Mouse (Mus musculus) kidney, embryonic 14.5 days (tissue): ENCODE results near the gene Prr3. TPM values are rescaled to one million over a fixed set of nuclear protein-coding genes. Genes with fewer than 3 reads are reported as not detected.

Source experiments
- ATAC-seq: fragments of 200-750 bp; cut with Nextera tagmentation; 2 replicates; pipeline ENCODE4 v1.8.0; 2017; ENCODE audit warnings: moderate number of reproducible peaks, mild to moderate bottlenecking, moderate TSS enrichment, moderate library complexity; ENCODE audit not compliant: low FRiP score, low TSS enrichment
- H3K27ac ChIP-seq: fragments of 300-500 bp; sonication (generic); 2 replicates; pipeline ENCODE4 v1.5.1; 2014; ENCODE audit warnings: low read depth, mild to moderate bottlenecking, low read length, moderate library complexity, mixed read lengths
- H3K27me3 ChIP-seq: fragments of 300-500 bp; sonication (generic); 2 replicates; pipeline ENCODE4 v1.6.1; 2014; ENCODE audit warnings: mild to moderate bottlenecking, low read length; ENCODE audit not compliant: control insufficient read depth, insufficient read depth
- H3K36me3 ChIP-seq: fragments of 300-500 bp; sonication (generic); 2 replicates; pipeline ENCODE4 v1.6.1; 2014; ENCODE audit warnings: low read length, mixed read lengths; ENCODE audit not compliant: control insufficient read depth, insufficient read depth
- H3K4me1 ChIP-seq: fragments of 300-500 bp; sonication (generic); 2 replicates; pipeline ENCODE4 v1.6.1; 2014; ENCODE audit warnings: low read length, mixed read lengths; ENCODE audit not compliant: control insufficient read depth, insufficient read depth
- H3K4me2 ChIP-seq: fragments of 300-500 bp; sonication (generic); replicated peaks from 2 replicates; pipeline ENCODE4 v1.6.1; 2014; ENCODE audit warnings: low read depth, mild to moderate bottlenecking, low read length
- H3K4me3 ChIP-seq: fragments of 300-500 bp; sonication (generic); 2 replicates; pipeline ENCODE4 v1.5.1; 2014; ENCODE audit warnings: mild to moderate bottlenecking, low read length
- H3K9ac ChIP-seq: fragments of 300-500 bp; sonication (generic); 2 replicates; pipeline ENCODE4 v1.6.1; 2014; ENCODE audit warnings: low read depth, mild to moderate bottlenecking, low read length, moderate library complexity
- H3K9me3 ChIP-seq: fragments of 300-500 bp; sonication (generic); 2 replicates; pipeline ENCODE4 v1.6.1; 2016; ENCODE audit warnings: low read length; ENCODE audit not compliant: control insufficient read depth
- WGBS: fragments of 180-500 bp; shearing (Covaris S2); extraction: QIAGEN DNeasy Blood & Tissue Kit; methylation state at CpG from one replicate; pipeline ENCODE4 v1.1.7; 2014; 5-methylcytosine and 5-hydroxymethylcytosine counted together
- polyA plus RNA-seq: library from polyadenylated mRNA; unstranded; fragments of >200 nt; fragmentation: Nextera tagmentation; extraction: Ambion mirVana; gene quantifications from 2 replicates; pipeline ENCODE4 v1.2.1, GENCODE M21; 2014

Gene Prr3
- polyA plus RNA-seq, 1 experiment from 2014 or later, result 40.1 TPM

- no peak overlapping the region for H3K4me3 ChIP-seq
- H3K27me3 ChIP-seq, result no peaks in the 10 kb centered on the region
- 88% methylated on average over 12 of the region's 12 CpGs for WGBS
- no peak overlapping the region for H3K4me2 ChIP-seq
- H3K27ac ChIP-seq, result no peak overlapping the region
- H3K4me1 ChIP-seq, result no peaks in the 10 kb centered on the region
- H3K36me3 ChIP-seq, result no peaks in the 10 kb centered on the region
- peaks cover 4% of the 10 kb centered on the region; the same call in 1 of the 2 replicates for H3K9me3 ChIP-seq
- ATAC-seq, result no peak
- no peak overlapping the region for H3K9ac ChIP-seq
Measured at GRCm38 (mm10) chr17:36001121-36001897, 21.3 kb upstream of the Prr3 start.

GRCm38 (mm10) chr17:36000349-36000748 lies 20.3 kb upstream of the Prr3 start:
- Histone ChIP-seq H3K4me1 (0 out of 2 replicates have a peak, but pooled peaks cover 4% of the 10 kb centered on the region), H3K4me2 (no peak overlapping the region), H3K4me3 (no peak overlapping the region), H3K9me3 (no peaks in the 10 kb centered on the region), H3K27me3 (no peaks in the 10 kb centered on the region), H3K27ac (no peak overlapping the region), H3K36me3 (no peaks in the 10 kb centered on the region), H3K9ac (no peak overlapping the region)
- no peak for ATAC-seq
- WGBS, result 77% methylated on average over 4 of the region's 4 CpGs

GRCm38 (mm10) chr17:35999356-35999755 lies 19.3 kb upstream of the Prr3 start:
- Histone ChIP-seq H3K27ac (no peak overlapping the region), H3K4me3 (no peak overlapping the region), H3K36me3 (no peaks in the 10 kb centered on the region), H3K4me2 (no peak overlapping the region), H3K9me3 (no peaks in the 10 kb centered on the region), H3K9ac (no peak overlapping the region), H3K27me3 (no peaks in the 10 kb centered on the region), H3K4me1 (0 out of 2 replicates have a peak, but pooled peaks cover 5% of the 10 kb centered on the region)
- no peak for ATAC-seq
- 87% methylated on average over 7 of the region's 7 CpGs for WGBS

- WGBS, result 91% methylated on average over 6 of the region's 6 CpGs
- no peak overlapping the region for H3K9ac ChIP-seq
- H3K27me3 ChIP-seq, result no peaks in the 10 kb centered on the region
- H3K27ac ChIP-seq, result no peak overlapping the region
- 0 out of 2 replicates have a peak, but pooled peaks cover 5% of the 10 kb centered on the region for H3K4me1 ChIP-seq
- H3K9me3 ChIP-seq, result no peaks in the 10 kb centered on the region
- ATAC-seq, result no peak
- no peaks in the 10 kb centered on the region for H3K36me3 ChIP-seq
- no peak overlapping the region for H3K4me2 ChIP-seq
- H3K4me3 ChIP-seq, result no peak overlapping the region
Measured at GRCm38 (mm10) chr17:35998545-35999305, 18.7 kb upstream of the Prr3 start.

- ATAC-seq, result no peak
- Histone ChIP-seq H3K4me2 (0 out of 2 replicates have a peak overlapping the region, but pooled peaks have one; percentile 4), H3K4me1 (0 out of 2 replicates have a peak, but pooled peaks cover 5% of the 10 kb centered on the region), H3K36me3 (no peaks in the 10 kb centered on the region), H3K27me3 (no peaks in the 10 kb centered on the region), H3K27ac (no peak overlapping the region), H3K4me3 (no peak overlapping the region), H3K9ac (no peak overlapping the region), H3K9me3 (no peaks in the 10 kb centered on the region)
- 56% methylated on average over 12 of the region's 12 CpGs for WGBS
Measured at GRCm38 (mm10) chr17:35997713-35998510, 17.9 kb upstream of the Prr3 start.

GRCm38 (mm10) chr17:35996949-35997348 lies 16.9 kb upstream of the Prr3 start:
- no peak overlapping the region for H3K27ac ChIP-seq
- no peak overlapping the region for H3K4me2 ChIP-seq
- H3K9ac ChIP-seq, result no peak overlapping the region
- peak; percentile 65 for ATAC-seq
- no peaks in the 10 kb centered on the region for H3K27me3 ChIP-seq
- WGBS, result 1% methylated on average over 11 of the region's 11 CpGs
- no peaks in the 10 kb centered on the region for H3K9me3 ChIP-seq
- no peak overlapping the region for H3K4me3 ChIP-seq
- no peaks in the 10 kb centered on the region for H3K36me3 ChIP-seq
- H3K4me1 ChIP-seq, result 0 out of 2 replicates have a peak, but pooled peaks cover 5% of the 10 kb centered on the region

GRCm38 (mm10) chr17:35994879-35995240 lies 14.8 kb upstream of the Prr3 start:
- Histone ChIP-seq H3K36me3 (no peaks in the 10 kb centered on the region), H3K9ac (peak overlapping the region; percentile 63), H3K27me3 (no peaks in the 10 kb centered on the region), H3K4me1 (0 out of 2 replicates have a peak, but pooled peaks cover 5% of the 10 kb centered on the region), H3K4me2 (peak overlapping the region; percentile 75), H3K4me3 (peak overlapping the region; percentile 62), H3K27ac (no peak overlapping the region), H3K9me3 (no peaks in the 10 kb centered on the region)
- WGBS, result 2% methylated on average over 14 of the region's 14 CpGs
- no peak for ATAC-seq

GRCm38 (mm10) chr17:35994175-35994878 lies 14.3 kb upstream of the Prr3 start:
- Histone ChIP-seq H3K9me3 (no peaks in the 10 kb centered on the region), H3K36me3 (0 out of 2 replicates have a peak, but pooled peaks cover 4% of the 10 kb centered on the region), H3K27ac (no peak overlapping the region), H3K27me3 (no peaks in the 10 kb centered on the region), H3K4me2 (peak overlapping the region; percentile 75), H3K9ac (peak overlapping the region; percentile 63), H3K4me1 (0 out of 2 replicates have a peak, but pooled peaks cover 5% of the 10 kb centered on the region), H3K4me3 (peak overlapping the region; percentile 62)
- peak; percentile 54; the same call in 1 of the 2 replicates for ATAC-seq
- WGBS, result 3% methylated on average over 31 of the region's 31 CpGs
